Mouse (Mus musculus) activated CD4-positive, CD25-positive, alpha-beta regulatory T cell, adult 9 weeks (primary cell): ENCODE data around the gene Bicral. TPM values are rescaled to one million over a fixed set of nuclear protein-coding genes. Genes with fewer than 3 reads are reported as not detected.

Experiments used
- polyA plus RNA-seq: library from polyadenylated mRNA; unstranded; fragments of 100-300 nt; shearing (Covaris generic); gene quantifications from one replicate; pipeline ENCODE4 v1.2.1, GENCODE M21; 2017

The Bicral gene
- 17.6 TPM for polyA plus RNA-seq

DNA sequence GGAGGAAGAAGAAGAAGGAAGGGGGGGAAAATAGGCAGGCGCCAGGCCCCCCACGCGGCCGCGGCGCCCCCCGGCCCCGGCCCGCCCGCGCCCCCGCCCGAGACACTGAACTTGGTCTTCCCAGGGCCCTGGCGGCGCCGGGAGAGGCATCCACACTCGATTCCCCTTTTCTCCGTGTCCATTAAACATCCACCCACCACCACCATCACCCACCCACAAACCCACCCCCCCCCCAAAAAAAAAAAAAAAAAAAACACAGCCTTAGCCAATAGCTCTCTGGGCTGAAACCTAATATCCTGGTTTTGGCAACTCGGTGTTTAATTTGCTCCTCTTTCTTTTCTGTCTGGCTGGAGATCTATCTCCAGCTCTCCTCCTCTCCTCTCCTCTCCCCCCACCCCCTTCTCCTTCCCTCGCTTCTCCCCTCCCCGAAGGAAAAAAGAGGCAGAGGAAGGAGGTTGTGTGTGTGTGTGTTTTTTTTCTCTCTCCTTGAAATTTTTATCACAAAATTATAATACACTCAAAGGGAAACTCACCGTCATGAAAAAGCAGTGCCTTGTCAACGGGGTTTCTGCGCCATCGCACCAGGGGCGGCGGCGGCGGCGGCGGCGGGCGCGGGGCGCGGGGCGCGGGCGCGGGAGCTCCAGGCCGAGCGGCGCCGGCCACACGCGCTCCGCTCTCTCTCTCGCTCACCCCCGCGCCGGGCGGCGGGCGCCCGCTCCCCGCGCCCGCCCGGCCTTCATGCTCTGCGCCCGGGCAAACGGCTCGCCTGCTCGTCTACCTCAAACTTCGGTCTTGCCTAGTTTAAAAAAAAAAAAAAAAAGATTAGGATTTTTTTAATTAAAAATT is at the start of gene Bicral:
TSS of gene Bicral (minus strand) at position 580 of the 846 bp plus-strand sequence.

DNA sequence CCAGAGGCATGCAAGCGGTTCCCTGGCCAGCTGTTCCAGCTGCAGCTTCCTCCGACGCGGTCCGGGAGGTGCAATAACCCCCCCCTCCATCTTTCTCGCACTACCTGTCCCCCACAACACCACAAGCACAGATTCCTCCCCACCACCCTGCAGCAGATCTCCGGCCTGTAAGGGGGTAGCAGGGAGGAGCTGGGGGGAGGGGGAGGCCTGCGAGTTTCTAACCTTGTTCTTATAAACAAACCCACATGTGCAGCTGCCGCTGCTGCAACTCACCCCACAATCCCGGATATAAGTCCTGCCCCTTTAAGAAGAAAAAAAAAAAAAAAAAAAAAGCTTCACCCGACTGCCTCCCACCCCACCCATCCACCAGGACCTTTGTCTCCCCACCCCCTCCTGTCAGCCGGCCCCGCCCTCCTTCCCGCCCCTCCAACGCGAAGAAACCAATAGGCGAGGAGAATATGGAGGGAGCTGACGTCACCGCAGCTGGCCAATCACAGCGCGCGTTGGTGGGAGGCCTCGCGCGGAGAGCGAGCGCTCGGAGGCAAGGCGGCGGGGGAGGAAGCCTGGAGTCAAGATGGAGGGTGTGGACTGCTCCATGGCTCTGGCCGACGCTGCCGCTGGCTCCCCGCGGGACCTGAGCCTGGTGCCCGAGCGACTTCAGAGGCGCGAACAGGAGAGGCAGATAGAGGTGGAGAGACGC is 32.0 kb upstream of the Bicral start, which contains the start of gene Tbcc:
TSS of gene Tbcc (plus strand) at position 569 of the 700 bp plus-strand sequence.

DNA sequence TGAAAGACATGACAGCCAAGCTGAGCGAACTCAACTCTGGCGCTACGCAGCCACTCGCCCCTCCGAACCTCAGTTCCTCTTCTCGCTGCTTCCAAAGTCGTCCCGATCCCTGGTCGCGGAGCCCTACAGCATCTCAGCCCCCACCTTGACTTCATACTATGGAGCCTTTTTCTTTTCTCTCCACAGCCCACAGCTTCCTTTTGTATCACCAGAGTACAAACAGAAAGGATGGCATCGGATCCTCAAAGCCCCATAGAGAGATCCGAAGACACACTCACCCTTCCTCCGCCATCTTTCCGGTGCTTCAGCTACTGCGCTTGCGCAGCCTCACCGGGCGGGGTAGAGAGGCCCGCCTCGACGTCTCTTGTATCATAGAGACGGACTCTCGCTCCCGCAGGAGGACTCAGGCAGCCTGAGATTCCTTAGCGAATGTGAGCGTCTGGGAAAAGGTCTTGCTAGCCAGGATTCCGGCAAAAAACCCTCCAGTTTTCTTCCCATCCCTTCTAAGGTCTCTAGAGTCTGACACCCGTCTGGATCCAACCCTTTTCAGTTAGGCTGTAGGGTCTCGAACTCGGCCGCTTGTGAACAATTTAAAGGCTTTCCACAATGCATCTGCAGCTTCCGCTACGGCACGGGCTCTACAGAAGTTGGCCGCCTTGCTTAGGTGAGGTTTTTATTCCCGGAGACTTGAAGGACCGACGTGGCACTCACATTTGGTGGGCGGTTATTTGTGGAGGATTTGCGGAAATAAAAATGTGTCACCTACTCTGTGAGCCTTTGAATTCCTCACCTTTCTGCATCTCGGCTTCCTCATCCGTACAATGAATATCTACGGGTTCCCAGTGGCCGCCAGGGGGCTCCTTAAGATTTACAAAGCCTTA is 75.7 kb downstream of the Bicral start, which contains the start of gene Rpl7l1:
TSS of gene Rpl7l1 (minus strand) at position 332 of the 881 bp plus-strand sequence.

DNA sequence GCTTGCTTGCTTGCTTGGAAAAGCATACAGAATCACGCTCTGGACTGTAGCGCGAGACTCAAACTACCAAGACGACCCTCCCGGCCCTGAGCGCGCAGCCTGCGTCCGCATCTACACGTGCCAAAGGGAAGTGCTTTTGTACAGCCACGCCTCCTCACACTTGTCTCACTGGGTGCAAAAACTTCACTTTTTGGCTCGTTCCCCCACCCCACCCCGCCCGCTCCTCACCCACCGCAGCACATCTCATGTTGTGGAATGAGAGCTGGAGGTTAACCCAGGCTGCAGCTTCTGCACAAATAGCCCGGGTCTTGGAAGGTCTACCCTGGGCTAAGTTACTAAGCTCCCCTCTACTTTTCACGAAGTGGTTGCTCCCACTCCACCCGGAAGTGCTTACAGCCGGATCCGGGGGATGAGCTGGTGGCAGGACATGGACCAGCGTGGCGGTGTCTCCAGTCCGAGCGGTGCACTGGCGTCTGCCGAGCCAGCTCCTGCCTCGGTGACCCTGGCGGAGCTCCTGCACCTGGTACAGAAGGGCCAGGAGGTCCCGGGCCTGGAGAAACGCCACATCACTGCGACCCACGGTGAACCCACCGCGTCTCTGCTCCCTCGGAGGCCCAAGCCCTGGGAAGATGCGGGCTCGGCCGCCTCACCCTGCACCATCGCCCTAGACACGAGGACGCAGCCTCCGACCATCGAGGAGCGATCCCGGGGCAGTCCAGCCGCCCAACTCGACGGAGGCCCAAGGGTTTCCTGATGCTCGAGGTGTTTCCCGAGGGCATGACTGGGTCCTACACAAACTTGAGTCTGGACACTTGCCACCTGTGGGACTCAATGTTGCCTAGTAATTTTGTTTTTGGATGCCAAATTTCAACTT is 85.6 kb downstream of the Bicral start, which contains the start of gene 2310039H08Rik:
TSS of gene 2310039H08Rik (plus strand) at position 232 of the 874 bp plus-strand sequence.

DNA sequence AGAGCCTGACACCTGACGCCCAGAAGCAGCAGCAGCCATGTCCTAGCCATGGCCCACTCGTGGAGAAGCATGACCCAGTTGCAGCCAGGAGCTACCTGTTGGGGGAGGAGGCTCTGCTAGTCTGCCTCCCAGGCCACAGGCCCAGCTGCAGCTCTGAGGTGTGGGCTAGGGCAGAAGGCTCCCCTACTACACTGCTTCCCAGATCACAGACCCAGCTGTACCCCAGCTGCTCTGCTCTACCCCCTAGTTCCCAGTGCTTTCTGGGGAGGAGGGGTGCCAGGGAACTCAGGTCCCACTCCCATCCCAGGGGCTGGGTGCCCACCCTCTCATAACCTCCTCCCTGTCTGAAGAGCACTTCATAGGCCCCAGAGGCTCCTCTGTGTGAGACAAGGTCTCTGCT is 94.7 kb downstream of the Bicral start, which contains the start of gene Ptcra:
TSS of gene Ptcra (minus strand) at position 169 of the 400 bp plus-strand sequence.

DNA sequence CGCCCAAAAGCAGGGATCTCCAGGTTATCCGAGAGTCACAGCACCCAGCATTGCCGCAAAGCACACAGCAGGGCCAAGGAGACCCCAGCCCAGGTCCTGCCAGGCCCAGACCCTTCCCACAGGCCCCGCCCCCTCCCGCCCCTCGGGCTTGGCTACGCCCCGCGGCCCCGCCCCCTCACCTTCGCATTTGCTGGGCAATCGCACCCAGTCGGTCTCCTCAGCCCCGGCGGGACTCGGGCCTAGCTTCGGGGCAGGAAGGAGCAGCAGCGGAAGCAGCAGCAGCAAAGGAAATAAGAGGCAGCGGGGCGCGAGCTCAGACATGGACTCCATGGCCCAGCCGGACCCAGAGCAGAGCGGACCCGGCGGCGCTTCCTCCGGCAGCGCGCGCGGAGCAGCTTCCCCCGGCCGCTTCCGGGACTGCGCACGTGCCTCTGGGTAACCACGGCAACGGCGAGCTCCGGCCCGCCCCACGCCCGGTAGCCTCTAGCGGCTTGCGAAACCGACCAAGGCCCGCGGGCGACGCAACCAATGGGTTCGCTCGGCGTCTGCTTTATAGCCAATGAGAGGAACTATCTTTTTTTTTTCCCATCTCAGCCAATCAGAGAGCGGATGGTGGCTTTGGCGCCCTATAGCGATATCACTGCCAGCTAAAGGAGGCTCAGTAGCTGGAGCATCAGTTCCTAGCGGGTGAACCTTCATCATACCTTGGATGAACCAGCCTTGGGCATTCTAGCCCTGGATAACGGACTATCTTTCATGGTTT is 106.3 kb downstream of the Bicral start, which contains the start of gene Cnpy3:
TSS of gene Cnpy3 (minus strand) at position 421 of the 763 bp plus-strand sequence.

Other genes starting within 250 kb of the Bicral start
- gene Ptk7, start 229.0 kb downstream of the Bicral start, polyA plus RNA-seq, result not detected
- 27.1 TPM for gene Klc4, start 212.5 kb downstream of the Bicral start, polyA plus RNA-seq
- gene Mrpl2, start 212.3 kb downstream of the Bicral start, polyA plus RNA-seq, result 62.4 TPM
- 12.7 TPM for gene Cul7, start 208.1 kb downstream of the Bicral start, polyA plus RNA-seq
- gene Rrp36, start 184.1 kb downstream of the Bicral start, polyA plus RNA-seq, result 69.6 TPM
- 184 TPM for gene Mea1, start 179.7 kb downstream of the Bicral start, polyA plus RNA-seq
- 82.1 TPM for gene Klhdc3, start 177.6 kb downstream of the Bicral start, polyA plus RNA-seq
- gene Ppp2r5d, start 153.4 kb downstream of the Bicral start, polyA plus RNA-seq, result 57.8 TPM
- gene Pex6, start 147.0 kb downstream of the Bicral start, polyA plus RNA-seq, result 3.1 TPM
- 0.27 TPM for gene Gnmt, start 129.3 kb downstream of the Bicral start, polyA plus RNA-seq
- 57.0 TPM for gene Cnpy3, start 106.3 kb downstream of the Bicral start, polyA plus RNA-seq
- gene Ptcra, start 94.8 kb downstream of the Bicral start, polyA plus RNA-seq, result not detected
- gene 2310039H08Rik, start 85.8 kb downstream of the Bicral start, polyA plus RNA-seq, result 30.9 TPM
- 154 TPM for gene Rpl7l1, start 75.8 kb downstream of the Bicral start, polyA plus RNA-seq
- 18.5 TPM for gene Tbcc, start 32.2 kb upstream of the Bicral start, polyA plus RNA-seq
- gene Prph2, start 52.0 kb upstream of the Bicral start, polyA plus RNA-seq, result not detected
- 22.2 TPM for gene Ubr2, start 152.1 kb upstream of the Bicral start, polyA plus RNA-seq